Comparison of ENCODE assay signal across 20 mouse cellular contexts in genomic region chr12:73408165-73408564, GRCm38 (mm10).
DNase-seq lines count a peak whose midpoint lies in the region; ATAC-seq and TF ChIP-seq lines count a peak whose summit lies in the region.
"Had no signal": no experiment of that assay in that cellular context is flagged by ENCODE, and none has a peak within 500 bp of the region (broad histone marks: within the 10 kb centered on the region; RNA-seq: fewer than 3 reads in every experiment).

No protein-coding gene starts in this region.

- peaks cover 34% of the 10 kb centered on the region for H3K4me1 ChIP-seq in heart, embryonic 10.5 days
- H3K4me1 ChIP-seq in heart, postnatal 0 days (ENCODE audit: control insufficient read depth, insufficient read depth): peaks cover 41% of the 10 kb centered on the region

- intact Hi-C loops in gastrocnemius, adult 2 months (cut with DNase I): loop anchor here (5.0 kb wide), 1 partner anchor 201 kb away; no protein-coding TSS in a partner anchor
- intact Hi-C loops in heart, postnatal 10 days (cut with DNase I): loop anchor here (5.0 kb wide), 1 partner anchor 109 kb away; no protein-coding TSS in a partner anchor

- H3K27me3 ChIP-seq in heart, embryonic 10.5 days (ENCODE audit: insufficient read depth, poor library complexity, severe bottlenecking): no peaks in the 10 kb centered on the region
- H3K27me3 ChIP-seq in heart, postnatal 0 days (ENCODE audit: control insufficient read depth, insufficient read depth, low read length): no peaks in the 10 kb centered on the region
- H3K27me3 ChIP-seq: CH12.LX; forebrain, embryonic 15.5 days; Patski had no signal

- no peak overlapping the region for H3K9ac ChIP-seq in heart, postnatal 0 days (replicated peaks; ENCODE audit: low read depth, low read length)
- H3K9ac ChIP-seq: forebrain, embryonic 15.5 days; hindbrain, embryonic 14.5 days had no signal

- H3K4me2 ChIP-seq in heart, postnatal 0 days (ENCODE audit: low read depth, low read length): no peak overlapping the region
- H3K4me2 ChIP-seq: forebrain, embryonic 15.5 days; hindbrain, embryonic 14.5 days had no signal

- H3K9me3 ChIP-seq in heart, embryonic 10.5 days: no peaks in the 10 kb centered on the region
- no peaks in the 10 kb centered on the region for H3K9me3 ChIP-seq in heart, postnatal 0 days (replicated peaks; ENCODE audit: control insufficient read depth, low read length)
- H3K9me3 ChIP-seq: forebrain, embryonic 10.5 days; forebrain, embryonic 15.5 days; G1E had no signal

- no peak overlapping the region for H3K4me3 ChIP-seq in gastrocnemius, adult 2 months
- H3K4me3 ChIP-seq in heart, embryonic 10.5 days: no peak overlapping the region
- H3K4me3 ChIP-seq in heart, postnatal 0 days (ENCODE audit: low read depth, low read length): no peak overlapping the region
- H3K4me3 ChIP-seq: forebrain, embryonic 10.5 days; forebrain, embryonic 15.5 days had no signal

- H3K36me3 ChIP-seq in heart, embryonic 10.5 days: no peaks in the 10 kb centered on the region
- H3K36me3 ChIP-seq in heart, postnatal 0 days (replicated peaks; ENCODE audit: control insufficient read depth, insufficient read depth, low read length): no peaks in the 10 kb centered on the region
- H3K36me3 ChIP-seq: forebrain, embryonic 10.5 days; forebrain, embryonic 15.5 days; G1E had no signal

- 70% methylated on average over 11 of the region's 11 CpGs for WGBS in heart, embryonic 10.5 days
- WGBS in heart, postnatal 0 days: 43% methylated on average over 11 of the region's 11 CpGs

- no peak for TF ChIP-seq EP300 in heart, postnatal 0 days (IDR thresholded peaks at IDR 0.05; ENCODE audit: low read depth)

- H3K27ac ChIP-seq in gastrocnemius, adult 2 months: peak overlapping the region; percentile 99
- H3K27ac ChIP-seq in heart, embryonic 10.5 days: no peak overlapping the region
- peak overlapping the region; percentile 88 for H3K27ac ChIP-seq in heart, postnatal 0 days (ENCODE audit: low read depth)
- H3K27ac ChIP-seq: forebrain, embryonic 10.5 days; forebrain, embryonic 15.5 days; hindbrain, embryonic 14.5 days; hindbrain, postnatal 0 days had no signal

- DNase-seq in gastrocnemius, adult 2 months: peak; percentile 51
- no peak for DNase-seq in gastrocnemius, adult 8-10 months (ENCODE audit: low spot score in 2 of 2)
- DNase-seq in heart, embryonic 10.5 days (ENCODE audit: low spot score): peak; percentile 43
- no peak for DNase-seq in heart, postnatal 10 days
- DNase-seq in heart, postnatal 0 days (ENCODE audit: low spot score): no peak
- DNase-seq in heart, adult 8-10 months (ENCODE audit: low spot score): no peak
- DNase-seq in testis, postnatal 10 days (ENCODE audit: low spot score): peak; percentile 22
- no peak for DNase-seq in testis, postnatal 14 days (ENCODE audit: low spot score)
- DNase-seq: B cell, adult 2 months; cerebellum, adult 18-20 months; cerebellum, adult 9-10 months had no signal

- ATAC-seq in heart, postnatal 0 days (ENCODE audit: insufficient read depth, low read depth): 0 out of 2 replicates have a peak, but pooled peaks have one; percentile 2
- ATAC-seq: forebrain, embryonic 15.5 days; inflammation-experienced regulatory T-cells, adult 6 months; intestine, embryonic 16.5 days had no signal

- TF ChIP-seq CTCF in gastrocnemius, adult 2 months (IDR thresholded peaks at IDR 0.05): no peak
- TF ChIP-seq CTCF in heart, postnatal 0 days (IDR thresholded peaks at IDR 0.05; ENCODE audit: low read depth): no peak

Comparison
In these comparisons a context has a peak if more than half of its experiments do, and no peak if none do; other contexts are left out.
1. DNase-seq: peak in gastrocnemius, adult 2 months (single experiment), heart, embryonic 10.5 days (single experiment) and testis, postnatal 10 days (single experiment); none in gastrocnemius, adult 8-10 months (0 of 2), heart, postnatal 10 days (0 of 2), heart, postnatal 0 days (single experiment), heart, adult 8-10 months (single experiment) and testis, postnatal 14 days (single experiment).